Mouse (Mus musculus): ENCODE results near the gene Mdk. TPM values are rescaled to one million over a fixed set of nuclear protein-coding genes. Genes with fewer than 3 reads are reported as not detected.
A peak's percentile ranks its signal among the peaks of the same experiment; 100 is the strongest.

The Mdk gene
- polyA plus RNA-seq, 1 experiment from 2014 or later = 293 TPM

DNA sequence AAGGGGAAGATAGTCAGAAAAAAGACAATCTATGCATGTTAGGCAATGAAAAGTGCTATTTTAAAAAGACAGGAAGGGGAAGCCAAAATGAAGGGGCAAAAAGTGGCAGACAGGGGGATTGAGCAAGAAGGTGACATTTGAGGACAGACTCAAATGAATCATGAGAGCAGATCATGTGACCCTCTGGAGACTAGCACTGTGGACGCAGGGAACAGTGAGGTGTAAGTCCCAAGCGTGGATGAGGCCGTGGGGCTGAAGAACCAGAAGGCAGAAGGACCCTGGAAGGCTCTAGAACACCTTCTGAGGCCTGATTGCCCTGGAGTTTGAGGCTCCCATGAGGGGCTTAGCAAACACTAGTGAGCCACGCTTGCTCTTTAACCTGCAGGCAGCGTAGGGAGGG, 34.3 kb upstream of the Mdk start:
- H3K27me3 ChIP-seq = no peaks in the 10 kb centered on the region
- H3K9me3 ChIP-seq (replicated peaks) = no peaks in the 10 kb centered on the region
- H3K4me2 ChIP-seq = no peak overlapping the region
- no peak overlapping the region for H3K9ac ChIP-seq
- H3K4me1 ChIP-seq (replicated peaks) = peaks cover 52% of the 10 kb centered on the region
- H3K4me3 ChIP-seq = no peak overlapping the region
- H3K27ac ChIP-seq = no peak overlapping the region
- WGBS = 69% methylated on average over 5 of the region's 5 CpGs
- ATAC-seq (replicated peaks; ENCODE audit: insufficient number of reproducible peaks, insufficient read depth, low FRiP score, low read depth) = no peak
- H3K36me3 ChIP-seq = no peaks in the 10 kb centered on the region

DNA sequence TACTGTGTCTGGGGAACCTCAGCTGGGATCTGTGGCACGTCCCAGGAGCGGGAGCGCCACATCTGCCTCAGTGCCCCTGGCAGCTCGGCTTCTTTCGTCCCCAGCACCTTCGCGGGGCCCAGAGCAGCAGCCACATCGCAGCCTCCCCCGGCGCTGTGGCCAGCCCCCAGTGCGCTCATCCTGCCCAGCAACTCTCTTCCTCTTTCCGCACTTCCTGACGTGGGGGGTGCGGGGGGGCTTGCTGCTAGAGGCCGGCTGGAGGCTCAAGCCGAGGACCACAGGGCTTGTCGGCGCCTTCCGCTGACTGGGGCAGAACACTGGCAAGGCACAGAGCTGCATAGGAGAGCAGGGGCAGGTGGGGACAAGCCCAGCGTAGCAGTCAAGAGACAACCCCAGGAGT, 33.3 kb upstream of the Mdk start:
- peak overlapping the region; percentile 90 for H3K4me2 ChIP-seq
- peak overlapping the region; percentile 76 for H3K27ac ChIP-seq
- peaks cover 47% of the 10 kb centered on the region for H3K4me1 ChIP-seq (replicated peaks)
- no peaks in the 10 kb centered on the region for H3K36me3 ChIP-seq
- H3K4me3 ChIP-seq = peak overlapping the region; percentile 93
- ATAC-seq (replicated peaks; ENCODE audit: insufficient number of reproducible peaks, insufficient read depth, low FRiP score, low read depth) = no peak
- no peaks in the 10 kb centered on the region for H3K27me3 ChIP-seq
- H3K9me3 ChIP-seq (replicated peaks) = no peaks in the 10 kb centered on the region
- peak overlapping the region; percentile 39 for H3K9ac ChIP-seq
- WGBS = 9% methylated on average over 20 of the region's 20 CpGs

DNA sequence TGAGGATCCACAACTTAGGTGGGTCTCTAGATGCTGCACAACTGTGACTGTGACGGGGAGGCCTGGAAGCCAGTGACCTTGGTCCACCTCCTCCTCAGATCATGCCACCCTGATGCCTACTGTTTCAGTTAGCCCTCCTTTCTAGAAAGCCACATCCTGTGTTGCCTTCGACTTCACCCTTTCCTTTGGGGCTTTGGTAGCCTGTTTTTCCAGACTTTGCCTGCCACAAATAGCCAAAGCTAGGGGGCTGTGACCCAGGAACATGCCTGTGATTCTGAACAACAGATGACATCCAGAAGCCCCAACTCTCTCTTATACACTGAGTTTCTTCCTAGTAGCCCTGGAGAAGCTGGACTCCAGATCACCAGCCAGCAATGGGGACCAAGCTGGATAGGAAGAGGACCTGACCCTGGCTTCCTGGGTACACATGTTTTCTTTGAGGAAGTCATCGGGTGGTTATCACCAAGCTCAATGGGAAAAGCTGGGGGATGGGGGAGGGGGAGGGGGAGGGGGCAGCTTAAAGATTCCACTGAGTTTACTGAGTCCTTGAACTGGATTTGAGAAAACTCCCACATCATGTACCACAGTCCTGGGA, 32.6 kb upstream of the Mdk start:
- no peak for ATAC-seq (replicated peaks; ENCODE audit: insufficient number of reproducible peaks, insufficient read depth, low FRiP score, low read depth)
- Histone ChIP-seq H3K4me3 (peak overlapping the region; percentile 93), H3K9ac (peak overlapping the region; percentile 39; the same call in 1 of the 2 replicates), H3K27ac (peak overlapping the region; percentile 76), H3K4me2 (peak overlapping the region; percentile 90), H3K4me1 (replicated peaks) (peaks cover 47% of the 10 kb centered on the region), H3K36me3 (no peaks in the 10 kb centered on the region), H3K27me3 (no peaks in the 10 kb centered on the region), H3K9me3 (replicated peaks) (no peaks in the 10 kb centered on the region)
- WGBS = 61% methylated on average over 3 of the region's 3 CpGs

GRCm38 (mm10) chr2:91963443-91963932, 31.4 kb upstream of the Mdk start:
- H3K27me3 ChIP-seq = no peaks in the 10 kb centered on the region
- H3K9me3 ChIP-seq (replicated peaks) = no peaks in the 10 kb centered on the region
- ATAC-seq (replicated peaks; ENCODE audit: insufficient number of reproducible peaks, insufficient read depth, low FRiP score, low read depth) = peak; percentile 89
- H3K9ac ChIP-seq = peak overlapping the region; percentile 96
- no peaks in the 10 kb centered on the region for H3K36me3 ChIP-seq
- H3K4me2 ChIP-seq = peak overlapping the region; percentile 90
- peak overlapping the region; percentile 87 for H3K27ac ChIP-seq
- peak overlapping the region; percentile 93 for H3K4me3 ChIP-seq
- WGBS = under 1% methylated on average over 57 of the region's 57 CpGs
- peaks cover 59% of the 10 kb centered on the region for H3K4me1 ChIP-seq (replicated peaks)

GRCm38 (mm10) chr2:91962864-91963401, 30.8 kb upstream of the Mdk start:
- peaks cover 57% of the 10 kb centered on the region for H3K4me1 ChIP-seq (replicated peaks)
- peak; percentile 9 for ATAC-seq (replicated peaks; ENCODE audit: insufficient number of reproducible peaks, insufficient read depth, low FRiP score, low read depth)

DNA sequence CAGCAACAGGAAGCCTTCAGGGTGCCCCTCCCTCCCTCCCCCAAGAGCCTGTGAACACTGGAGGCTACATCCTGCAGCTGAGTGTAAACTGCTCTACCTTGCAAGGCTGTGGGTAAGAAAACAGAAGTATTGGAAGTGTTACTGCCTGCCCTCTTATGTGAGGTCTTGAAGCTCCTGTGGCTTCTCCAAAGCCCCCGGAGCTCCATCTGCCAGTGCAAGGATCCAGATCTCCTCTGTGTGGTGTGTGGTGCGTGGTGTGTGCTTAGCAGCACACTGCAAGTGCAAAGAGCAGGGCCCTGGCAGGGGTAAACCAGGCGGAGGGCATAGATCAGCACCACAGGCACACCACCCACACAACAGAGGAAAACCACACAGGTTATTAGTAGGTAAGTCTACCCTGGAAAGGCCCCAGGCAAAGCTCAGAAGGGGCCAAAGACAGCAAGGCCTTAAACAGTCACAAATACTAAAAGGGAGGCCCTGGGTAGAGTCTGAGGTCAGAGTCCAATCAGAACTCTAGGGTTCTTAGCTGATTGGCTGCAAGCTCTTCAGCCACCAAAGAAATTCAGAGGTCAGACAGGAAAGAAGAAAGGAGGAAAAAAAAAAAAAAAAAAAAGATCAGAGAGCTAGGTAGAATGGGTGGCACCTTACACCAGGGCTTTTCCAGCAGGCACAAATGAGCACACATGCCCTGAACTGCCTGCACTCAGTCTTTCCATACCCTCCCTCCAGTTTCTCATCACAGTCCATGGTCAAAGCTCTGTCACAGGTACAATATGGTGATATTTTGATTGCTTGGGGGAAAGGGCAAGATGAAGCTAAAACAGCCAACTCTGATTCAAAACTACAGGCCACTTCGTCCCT, 30.0 kb upstream of the Mdk start:
- 46% methylated on average over 4 of the region's 4 CpGs for WGBS
- Histone ChIP-seq H3K9me3 (replicated peaks) (no peaks in the 10 kb centered on the region), H3K4me2 (peak overlapping the region; percentile 90), H3K27me3 (no peaks in the 10 kb centered on the region), H3K4me3 (peak overlapping the region; percentile 93), H3K27ac (peak overlapping the region; percentile 87), H3K36me3 (no peaks in the 10 kb centered on the region), H3K4me1 (replicated peaks) (peaks cover 63% of the 10 kb centered on the region), H3K9ac (peak overlapping the region; percentile 96)
- ATAC-seq (replicated peaks; ENCODE audit: insufficient number of reproducible peaks, insufficient read depth, low FRiP score, low read depth) = no peak

More at GRCm38 (mm10) chr2:91962864-91963401, 30.8 kb upstream of the Mdk start:
- Histone ChIP-seq H3K27ac (peak overlapping the region; percentile 87), H3K4me2 (peak overlapping the region; percentile 90), H3K9ac (peak overlapping the region; percentile 96), H3K27me3 (no peaks in the 10 kb centered on the region), H3K9me3 (replicated peaks) (no peaks in the 10 kb centered on the region), H3K36me3 (no peaks in the 10 kb centered on the region), H3K4me3 (peak overlapping the region; percentile 93)
- WGBS = under 1% methylated on average over 39 of the region's 39 CpGs

GRCm38 (mm10) chr2:91960459-91960858, 28.4 kb upstream of the Mdk start:
- H3K4me3 ChIP-seq = no peak overlapping the region
- no peaks in the 10 kb centered on the region for H3K27me3 ChIP-seq
- ATAC-seq (replicated peaks; ENCODE audit: insufficient number of reproducible peaks, insufficient read depth, low FRiP score, low read depth) = no peak
- H3K36me3 ChIP-seq = no peaks in the 10 kb centered on the region
- H3K9me3 ChIP-seq (replicated peaks) = no peaks in the 10 kb centered on the region
- no peak overlapping the region for H3K9ac ChIP-seq
- H3K27ac ChIP-seq = no peak overlapping the region
- WGBS = 88% methylated on average over 5 of the region's 5 CpGs
- peaks cover 72% of the 10 kb centered on the region for H3K4me1 ChIP-seq (replicated peaks)
- H3K4me2 ChIP-seq = no peak overlapping the region

- H3K9me3 ChIP-seq (replicated peaks) = no peaks in the 10 kb centered on the region
- H3K9ac ChIP-seq = peak overlapping the region; percentile 14; the same call in 1 of the 2 replicates
- H3K36me3 ChIP-seq = no peaks in the 10 kb centered on the region
- peak overlapping the region; percentile 45; the same call in 1 of the 2 replicates for H3K27ac ChIP-seq
- H3K4me2 ChIP-seq = no peak overlapping the region
- H3K4me3 ChIP-seq = no peak overlapping the region
- WGBS = 80% methylated on average over 11 of the region's 11 CpGs
- ATAC-seq (replicated peaks; ENCODE audit: insufficient number of reproducible peaks, insufficient read depth, low FRiP score, low read depth) = no peak
- peaks cover 75% of the 10 kb centered on the region for H3K4me1 ChIP-seq (replicated peaks)
- no peaks in the 10 kb centered on the region for H3K27me3 ChIP-seq
Measured at GRCm38 (mm10) chr2:91959544-91960410, 27.7 kb upstream of the Mdk start.

DNA sequence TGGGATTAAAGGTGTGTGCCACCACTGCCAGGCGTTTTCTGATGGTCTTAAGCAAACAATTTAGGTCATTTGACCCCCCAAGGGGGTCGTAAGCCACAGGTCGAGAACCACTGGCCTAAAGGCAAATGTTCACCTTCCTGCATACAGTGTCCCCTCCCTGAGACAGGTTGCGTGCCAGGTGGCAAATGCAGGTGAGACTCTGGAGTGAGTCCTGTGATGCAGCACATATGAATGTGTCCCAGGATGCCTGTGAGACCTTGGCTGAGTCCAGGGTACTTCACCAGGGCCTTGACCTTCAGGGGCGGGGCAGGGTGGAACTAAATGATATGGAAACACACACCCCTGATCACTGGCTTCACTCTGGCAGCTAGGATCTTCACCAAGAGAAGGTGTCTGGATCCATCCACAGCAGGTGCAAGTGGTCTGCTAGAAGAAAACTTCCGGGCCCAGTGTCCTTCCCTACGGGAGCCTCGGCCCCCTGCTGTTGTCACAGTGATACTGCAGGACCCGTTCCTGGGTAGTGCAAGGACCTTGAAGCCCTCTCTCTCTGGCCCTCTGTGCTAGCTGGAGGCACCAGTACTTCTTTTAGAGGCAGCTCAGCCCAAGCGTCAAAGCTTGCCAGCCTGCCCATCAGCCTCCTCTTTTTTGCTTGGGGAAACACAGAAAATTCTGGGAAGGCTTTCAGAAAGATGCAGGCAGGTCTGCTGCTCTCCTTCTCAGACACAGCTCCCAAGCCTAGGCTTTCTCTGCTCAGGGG, 26.8 kb upstream of the Mdk start:
- no peak overlapping the region for H3K4me2 ChIP-seq
- H3K27ac ChIP-seq = peak overlapping the region; percentile 45; the same call in 1 of the 2 replicates
- no peak for ATAC-seq (replicated peaks; ENCODE audit: insufficient number of reproducible peaks, insufficient read depth, low FRiP score, low read depth)
- no peaks in the 10 kb centered on the region for H3K36me3 ChIP-seq
- WGBS = 40% methylated on average over 10 of the region's 10 CpGs
- H3K9me3 ChIP-seq (replicated peaks) = no peaks in the 10 kb centered on the region
- H3K4me1 ChIP-seq (replicated peaks) = peaks cover 81% of the 10 kb centered on the region
- no peaks in the 10 kb centered on the region for H3K27me3 ChIP-seq
- peak overlapping the region; percentile 14; the same call in 1 of the 2 replicates for H3K9ac ChIP-seq
- H3K4me3 ChIP-seq = no peak overlapping the region

GRCm38 (mm10) chr2:91958049-91958448, 26.0 kb upstream of the Mdk start:
- H3K4me2 ChIP-seq = no peak overlapping the region

More at GRCm38 (mm10) chr2:91958049-91958448, 26.0 kb upstream of the Mdk start:
- no peak for ATAC-seq (replicated peaks; ENCODE audit: insufficient number of reproducible peaks, insufficient read depth, low FRiP score, low read depth)
- H3K9me3 ChIP-seq (replicated peaks) = no peaks in the 10 kb centered on the region
- 0 out of 2 replicates have a peak overlapping the region, but pooled peaks have one; percentile 15 for H3K9ac ChIP-seq
- H3K36me3 ChIP-seq = no peaks in the 10 kb centered on the region
- H3K4me1 ChIP-seq (replicated peaks) = peaks cover 88% of the 10 kb centered on the region
- H3K27ac ChIP-seq = peak overlapping the region; percentile 89
- 69% methylated on average over 8 of the region's 8 CpGs for WGBS
- no peak overlapping the region for H3K4me3 ChIP-seq
- H3K27me3 ChIP-seq = no peaks in the 10 kb centered on the region
